28 mouse cellular contexts compared by ENCODE assay signal in genomic region chr19:39005132-39005531, GRCm38 (mm10). TPM values are rescaled to one million over a fixed set of nuclear protein-coding genes. Genes with fewer than 3 reads are reported as not detected.
"Had no signal": no experiment of that assay in that cellular context is flagged by ENCODE, and none has a peak within 500 bp of the region (broad histone marks: within the 10 kb centered on the region; RNA-seq: fewer than 3 reads in every experiment).

No protein-coding gene starts in this region.

- H3K36me3 ChIP-seq: limb, embryonic 12.5 days; limb, embryonic 15.5 days; lung, embryonic 15.5 days; midbrain, embryonic 10.5 days; midbrain, embryonic 13.5 days; neural tube, embryonic 13.5 days had no signal

- H3K27me3 ChIP-seq: limb, embryonic 12.5 days; limb, embryonic 15.5 days; lung, embryonic 15.5 days; megakaryocyte, embryonic 14.5 days; midbrain, embryonic 13.5 days; neural tube, embryonic 13.5 days had no signal

- H3K4me2 ChIP-seq: limb, embryonic 12.5 days; limb, embryonic 15.5 days; lung, embryonic 15.5 days; midbrain, embryonic 13.5 days; neural tube, embryonic 13.5 days had no signal

- H3K4me3 ChIP-seq: layer of hippocampus, adult 2 months; limb, embryonic 12.5 days; limb, embryonic 15.5 days; lung, embryonic 15.5 days; megakaryocyte, embryonic 14.5 days; midbrain, embryonic 10.5 days; midbrain, embryonic 13.5 days; myocyte; neural tube, embryonic 13.5 days had no signal

- H3K9ac ChIP-seq: limb, embryonic 12.5 days; limb, embryonic 15.5 days; liver, embryonic 14.5 days; lung, embryonic 15.5 days; midbrain, embryonic 13.5 days; neural tube, embryonic 13.5 days had no signal

- H3K9me3 ChIP-seq: limb, embryonic 12.5 days; limb, embryonic 15.5 days; lung, embryonic 15.5 days; megakaryocyte, embryonic 14.5 days; midbrain, embryonic 10.5 days; midbrain, embryonic 13.5 days; neural tube, embryonic 13.5 days had no signal

- DNase-seq: kidney, adult 18-20 months; kidney, adult 9 months; kidney, postnatal 14 days; kidney, postnatal 4 days; left cerebral cortex, postnatal 4 days; lung, adult 18-20 months; lung, postnatal 10 days; lung, postnatal 36 days; retina, postnatal 1 day; right cerebral cortex, postnatal 25 days; thymus, adult 18-20 months; thymus, postnatal 4 days had no signal

- H3K27ac ChIP-seq: layer of hippocampus, adult 2 months; limb, embryonic 12.5 days; limb, embryonic 15.5 days; liver, embryonic 14.5 days; lung, embryonic 15.5 days; midbrain, embryonic 10.5 days; midbrain, embryonic 13.5 days; neural tube, embryonic 13.5 days had no signal

- ATAC-seq: midbrain, embryonic 13.5 days; midbrain, embryonic 16.5 days had no signal

- H3K4me1 ChIP-seq: limb, embryonic 12.5 days; limb, embryonic 15.5 days; lung, embryonic 15.5 days; megakaryocyte, embryonic 14.5 days; midbrain, embryonic 10.5 days; midbrain, embryonic 13.5 days; neural tube, embryonic 13.5 days had no signal

RNA-seq across cellular contexts. Expression of gene Cyp2c55, which starts 1.7 kb away (rescaled TPM):
- total RNA-seq: monocyte, adult 5-6 weeks; neutrophil, adult 5-6 weeks had no signal
- polyA plus RNA-seq: kidney, embryonic 16.5 days; limb, embryonic 12.5 days; limb, embryonic 15.5 days; lung, embryonic 15.5 days; midbrain, embryonic 10.5 days; midbrain, embryonic 13.5 days; myocyte; neural tube, embryonic 13.5 days; stomach, embryonic 14.5 days had no signal

RNA-seq across cellular contexts. Expression of gene Cyp2c65, which starts 55.7 kb away (rescaled TPM):
- total RNA-seq: left cerebral cortex, postnatal 4 days; monocyte, adult 5-6 weeks; neutrophil, adult 5-6 weeks had no signal
- polyA plus RNA-seq: kidney, embryonic 16.5 days; limb, embryonic 12.5 days; limb, embryonic 15.5 days; liver, embryonic 14.5 days; lung, embryonic 15.5 days; midbrain, embryonic 10.5 days; midbrain, embryonic 13.5 days; myocyte; spleen, adult 2 months had no signal
